Mouse (Mus musculus): Measurements from ENCODE around the gene Cdk1.
"Not testable (repeated sequence)": the region's sequence is repeated elsewhere in the genome, so short reads cannot be mapped to it uniquely, and the experiment has no call there.

The Cdk1 gene

GRCm38 (mm10) chr10:69352212-69353085, at the start of gene Cdk1:
Cdk1 (minus strand) TSS chr10:69352938.
- peak; percentile 96 for DNase-seq (ENCODE audit: low spot score in 2 of 2)

DNA sequence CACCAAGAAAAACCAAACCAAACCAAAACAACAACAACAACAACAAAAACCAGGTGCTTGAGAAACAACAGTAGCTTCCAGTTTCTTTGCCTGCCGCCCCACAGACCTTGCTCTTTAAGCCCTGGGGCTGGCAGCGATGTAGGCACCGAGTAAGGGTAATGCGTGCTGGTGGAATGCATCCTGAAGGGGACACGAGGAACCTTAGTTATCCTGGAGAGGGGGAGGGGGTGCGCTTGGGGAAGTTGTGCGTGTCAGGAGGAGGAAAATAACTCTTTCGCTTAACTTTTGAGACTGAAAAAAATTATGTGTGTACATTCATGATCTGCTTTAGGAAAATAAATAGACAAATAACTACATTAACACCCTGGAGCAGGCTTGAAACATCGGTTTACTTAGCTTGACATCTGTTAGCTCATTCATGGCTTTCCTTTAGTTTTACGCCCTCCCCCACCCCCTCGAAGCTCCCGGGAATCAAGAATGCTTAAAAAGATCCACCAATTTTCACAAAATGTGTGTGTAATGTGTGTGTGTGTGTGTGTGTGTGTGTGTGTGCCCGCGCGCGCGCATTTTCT, 47.2 kb upstream of the Cdk1 start:
- DNase-seq (ENCODE audit: low spot score in 2 of 2) = no peak

DNA sequence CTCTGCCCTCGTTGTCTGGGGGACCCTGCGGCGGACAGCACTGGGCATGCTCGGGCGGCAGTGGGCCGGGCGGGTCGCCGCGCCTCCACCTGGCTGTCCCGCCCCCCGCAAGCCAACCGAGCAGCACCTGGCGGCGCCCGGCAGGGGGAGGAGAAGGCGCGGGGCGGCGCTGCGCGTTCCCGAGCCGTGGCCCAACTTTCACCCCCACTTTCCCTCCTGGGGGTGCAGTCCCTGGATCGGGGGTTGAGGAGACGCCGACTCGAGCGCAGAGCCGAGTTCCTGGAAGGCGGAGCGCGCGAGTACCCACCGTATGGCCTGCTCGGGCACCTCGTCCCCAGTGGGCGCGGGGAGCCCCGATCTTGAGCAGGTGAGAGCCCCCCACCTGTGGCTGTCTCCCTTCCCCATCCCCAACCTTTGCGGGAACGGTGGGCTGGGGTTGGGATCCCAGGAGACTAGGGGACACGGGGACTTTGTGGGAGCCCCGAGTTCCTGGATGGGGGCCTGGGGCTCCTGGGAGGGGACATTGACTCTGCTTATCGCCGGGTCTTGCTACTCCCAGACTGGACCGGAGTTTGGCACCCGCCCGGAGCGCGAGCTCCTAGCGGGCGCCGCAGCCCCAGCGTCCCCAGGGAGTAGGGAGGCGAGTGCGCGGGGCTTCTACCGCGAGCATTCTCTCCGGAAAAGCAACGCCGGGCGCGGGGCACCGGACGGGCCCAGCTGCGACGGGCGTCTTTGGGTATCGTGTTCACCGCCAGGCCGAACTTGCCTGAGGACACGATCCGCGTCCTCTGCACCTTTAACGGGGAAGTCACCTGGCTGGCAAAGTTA, 46.2 kb upstream of the Cdk1 start, which contains the start of gene Ank3:
Ank3 (plus strand) TSS at position 11 of the 828 bp plus-strand sequence.
- DNase-seq (ENCODE audit: low spot score in 2 of 2) = peak in 1 of 2 experiments; percentile 62

DNA sequence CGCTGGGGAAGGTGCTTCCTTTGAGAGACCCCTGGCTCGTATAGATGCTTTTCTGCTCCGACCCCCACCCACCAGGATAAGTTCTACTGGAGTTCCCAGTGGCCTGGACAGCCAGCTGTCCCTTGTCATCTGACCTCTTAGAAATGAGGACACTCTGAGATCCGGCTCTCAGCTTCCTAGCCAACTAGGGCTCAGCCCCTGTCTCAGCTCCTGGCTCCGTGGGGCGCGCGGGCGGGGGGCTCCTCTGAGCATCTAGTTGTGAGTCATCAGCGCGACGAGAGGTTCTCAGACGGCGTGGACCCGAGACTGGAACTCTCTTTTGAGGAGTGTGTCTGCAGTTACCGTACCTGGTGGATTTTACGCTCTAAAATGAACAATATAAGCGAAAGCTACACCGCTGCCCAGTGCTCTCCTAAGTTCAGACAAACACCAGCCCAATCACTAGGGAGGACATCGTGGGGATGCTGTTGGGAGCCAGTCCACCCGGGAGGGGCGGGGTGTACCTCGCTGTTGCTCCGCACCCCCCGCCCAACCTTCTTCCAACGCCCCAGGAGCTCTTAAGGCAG, 45.5 kb upstream of the Cdk1 start:
- DNase-seq (ENCODE audit: low spot score in 2 of 2) = no peak

- no peak for DNase-seq (ENCODE audit: low spot score in 2 of 2)
Measured at GRCm38 (mm10) chr10:69389511-69389910, 36.8 kb upstream of the Cdk1 start.

DNA sequence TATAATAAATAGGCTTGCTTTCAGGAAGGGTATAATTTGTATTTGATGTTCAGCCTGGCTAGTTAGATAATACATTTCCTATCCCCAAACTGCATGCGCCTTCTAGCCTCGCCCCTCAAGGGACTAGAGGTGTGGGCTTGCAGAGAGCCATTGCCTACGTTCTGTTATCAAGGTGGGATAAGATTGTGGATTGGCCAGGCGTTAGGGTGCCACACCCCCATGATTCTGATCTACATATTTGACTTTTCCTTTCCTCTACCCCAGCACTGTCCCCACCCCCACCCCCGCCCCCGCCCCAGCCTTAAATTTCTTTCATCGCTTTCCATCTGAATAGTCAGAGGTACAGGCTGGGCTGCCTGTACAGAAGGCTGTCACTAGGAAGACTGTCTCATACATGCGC, 34.0 kb upstream of the Cdk1 start:
- DNase-seq (ENCODE audit: low spot score in 2 of 2) = no peak

- no peak for DNase-seq (ENCODE audit: low spot score in 2 of 2)
Measured at GRCm38 (mm10) chr10:69385136-69385535, 32.4 kb upstream of the Cdk1 start.

- no peak for DNase-seq (ENCODE audit: low spot score in 2 of 2)
Measured at GRCm38 (mm10) chr10:69384640-69385039, 31.9 kb upstream of the Cdk1 start.

DNA sequence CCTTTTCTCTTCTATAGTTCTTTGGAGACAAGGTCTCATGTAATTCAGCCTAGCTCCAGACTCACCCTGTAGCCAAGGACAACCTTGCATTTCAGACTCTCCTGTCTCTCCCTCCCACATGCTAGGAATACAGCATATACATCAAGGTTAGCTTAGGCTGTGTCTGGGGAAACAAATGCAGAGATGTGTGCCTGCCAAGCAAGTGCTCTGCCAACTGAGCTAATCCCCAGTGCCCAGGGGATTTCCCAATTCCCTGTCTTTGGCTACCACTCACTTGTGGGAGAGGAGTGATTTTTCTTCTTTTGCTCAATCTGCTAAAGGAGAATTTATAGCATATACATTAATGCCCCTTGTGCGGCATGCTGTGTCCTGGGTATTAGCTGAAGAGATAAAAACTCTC, 30.4 kb upstream of the Cdk1 start:
- DNase-seq (ENCODE audit: low spot score in 2 of 2) = no peak

- no peak for DNase-seq (ENCODE audit: low spot score in 2 of 2)
Measured at GRCm38 (mm10) chr10:69375154-69375553, 22.4 kb upstream of the Cdk1 start.

- DNase-seq (ENCODE audit: low spot score in 2 of 2) = no peak
Measured at GRCm38 (mm10) chr10:69373796-69374550, 21.2 kb upstream of the Cdk1 start.

GRCm38 (mm10) chr10:69372061-69372460, 19.3 kb upstream of the Cdk1 start:
- DNase-seq (ENCODE audit: low spot score in 2 of 2) = no peak

DNA sequence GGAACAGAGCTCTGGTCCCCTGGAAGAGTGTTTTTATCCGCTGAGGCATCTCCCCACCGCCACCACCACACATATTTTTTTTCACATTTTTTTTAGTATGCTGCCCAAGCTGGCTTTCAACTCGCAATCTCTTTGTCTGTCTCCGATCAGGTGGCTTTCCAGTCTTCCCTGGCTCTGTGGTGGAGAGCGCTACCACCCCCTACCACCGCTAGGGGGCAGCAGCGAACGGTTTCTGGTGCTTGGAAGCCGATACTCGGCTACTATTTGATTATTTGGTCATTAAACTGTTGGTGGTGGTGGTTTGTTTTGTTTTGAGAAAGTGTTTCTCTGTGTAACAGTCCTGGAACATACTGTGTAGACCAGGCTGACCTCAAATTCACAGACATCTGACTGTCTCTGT, 18.7 kb upstream of the Cdk1 start:
- no peak for DNase-seq (ENCODE audit: low spot score in 2 of 2)

DNA sequence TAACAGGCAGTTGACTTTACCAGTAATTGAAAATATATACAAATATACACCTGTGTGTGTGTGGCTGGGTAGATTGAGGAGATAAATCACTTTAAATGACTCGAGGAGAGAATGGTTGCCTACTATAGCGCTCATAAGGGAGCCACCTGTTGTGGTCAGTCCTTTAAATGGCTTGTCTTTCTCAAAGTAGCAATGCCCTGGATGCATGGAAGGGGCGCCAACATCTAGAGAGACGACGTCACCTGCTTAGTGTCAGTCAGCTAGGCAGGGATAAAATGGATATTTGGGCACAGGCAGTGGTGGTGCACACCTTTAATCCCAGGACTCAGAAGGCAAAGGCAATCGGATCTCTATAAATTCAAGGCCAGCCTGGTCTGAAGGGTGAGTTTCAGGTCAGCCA, 16.6 kb upstream of the Cdk1 start:
- no peak for DNase-seq (ENCODE audit: low spot score in 2 of 2)

DNA sequence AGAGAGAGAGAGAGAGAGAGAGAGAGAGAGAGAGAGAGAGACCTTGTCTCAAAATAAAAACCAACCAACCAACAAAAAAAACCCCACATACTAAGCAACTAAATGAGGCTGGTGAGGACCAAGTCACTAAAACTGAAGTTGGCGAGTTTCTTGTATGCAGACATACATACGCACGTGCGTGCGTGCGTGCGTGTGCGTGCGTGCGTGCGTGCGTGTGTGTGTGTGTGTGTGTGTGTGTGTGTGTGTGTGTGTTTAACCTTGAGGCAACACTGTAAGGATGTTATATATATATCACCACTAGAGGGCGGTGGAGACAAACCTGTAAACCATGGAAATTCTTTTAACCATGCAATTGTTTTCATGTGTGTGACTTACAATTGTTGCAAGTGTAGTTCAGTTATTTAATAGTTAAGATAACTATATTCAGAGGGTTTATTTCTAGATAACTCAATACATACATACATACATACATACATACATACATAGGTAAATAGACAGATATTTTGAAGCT, 14.2 kb upstream of the Cdk1 start:
- no peak for DNase-seq (ENCODE audit: low spot score in 2 of 2)

DNA sequence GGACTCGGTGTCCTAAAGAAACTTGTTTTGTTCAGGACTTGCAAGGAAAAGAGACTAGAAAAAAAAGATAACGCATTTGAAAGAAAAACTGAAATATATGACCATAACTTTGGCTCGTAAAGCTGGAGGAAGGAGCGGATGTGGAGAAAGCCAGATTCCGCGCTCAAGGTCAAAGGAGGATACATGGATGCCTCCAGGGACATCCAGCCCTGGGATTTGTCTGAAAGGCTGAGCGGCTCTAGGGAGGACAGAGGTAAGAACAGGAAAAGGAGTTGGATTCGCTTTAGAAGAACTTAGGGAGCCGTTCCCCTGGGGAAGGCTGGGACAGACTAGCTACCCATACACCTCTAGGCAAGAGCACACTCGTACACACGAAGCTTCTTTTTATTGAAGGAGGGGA, 13.5 kb upstream of the Cdk1 start:
- no peak for DNase-seq (ENCODE audit: low spot score in 2 of 2)

GRCm38 (mm10) chr10:69359666-69360065, 6.9 kb upstream of the Cdk1 start:
- no peak for DNase-seq (ENCODE audit: low spot score in 2 of 2)

DNA sequence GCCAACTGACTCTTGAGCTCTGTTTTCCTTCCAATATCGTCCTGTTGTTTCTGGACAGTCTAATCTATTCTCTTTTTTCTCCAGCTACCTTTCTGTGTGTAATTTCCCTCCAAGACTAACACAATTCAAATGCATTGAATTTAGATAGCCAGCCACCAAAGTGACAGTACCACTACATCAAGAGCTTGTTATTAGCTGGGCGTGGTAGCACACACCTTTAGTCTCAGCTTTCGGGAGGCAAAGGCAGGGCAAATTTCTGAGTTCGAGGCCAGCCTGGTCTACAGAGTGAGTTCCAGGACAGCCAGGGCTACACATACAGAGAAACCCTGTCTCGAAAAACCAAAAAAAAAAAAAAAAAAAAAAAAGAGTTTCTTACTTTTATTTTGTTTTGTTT, 345 bp upstream of the Cdk1 start:
- DNase-seq (ENCODE audit: low spot score in 2 of 2) = not testable (repeated sequence)

DNA sequence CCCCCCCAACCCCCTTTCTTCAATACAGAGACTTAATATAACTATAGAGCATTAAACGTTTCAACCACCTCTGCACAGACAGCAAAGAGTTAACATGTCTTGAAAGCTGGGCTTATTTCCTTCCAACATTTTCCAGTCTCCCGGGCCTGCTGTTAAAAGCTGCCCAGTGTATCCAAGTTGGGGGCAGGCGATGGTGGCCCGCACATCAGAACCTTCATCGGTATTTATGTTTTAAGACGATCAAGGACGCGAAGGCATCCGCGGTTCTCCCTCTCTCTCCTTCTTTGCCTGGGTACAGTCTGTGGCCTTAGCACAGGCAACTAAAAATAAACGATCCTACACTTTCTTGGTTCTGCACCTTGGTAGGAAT, 911 bp downstream of the Cdk1 start:
- no peak for DNase-seq (ENCODE audit: low spot score in 2 of 2)

GRCm38 (mm10) chr10:69351071-69351841, 1.5 kb downstream of the Cdk1 start:
- peak in 1 of 2 experiments; percentile 19 for DNase-seq (ENCODE audit: low spot score in 2 of 2)
